Mouse (Mus musculus) liver, adult (tissue): ENCODE results near the gene Crybb3.

Experiments used
- GATA4 ChIP-seq: IDR thresholded peaks from 2 replicates; pipeline ENCODE4 v1.6.1; 2014; ENCODE audit warnings: mild to moderate bottlenecking, low read length; ENCODE audit not compliant: insufficient replicate concordance

The Crybb3 gene

DNA sequence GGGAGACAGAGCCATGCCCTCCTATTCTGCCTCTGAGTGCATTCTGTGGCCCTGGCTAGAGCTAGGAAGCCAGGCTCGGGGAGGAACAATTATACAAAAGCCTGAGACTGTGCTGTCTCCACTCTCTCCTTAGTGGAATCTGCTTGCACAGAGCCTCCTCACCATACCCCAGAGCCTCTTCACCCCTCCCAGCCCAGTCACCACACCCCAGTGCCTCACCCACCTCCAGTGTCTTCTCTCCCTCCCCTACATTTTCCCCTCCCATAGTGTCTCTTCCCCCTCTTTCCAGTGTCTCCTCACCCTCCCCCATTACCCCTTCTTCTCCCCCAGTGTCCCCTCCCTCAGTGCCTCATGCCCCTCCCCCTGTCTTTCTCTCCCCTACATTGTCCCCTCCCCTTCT is 29.5 kb upstream of the Crybb3 start:
- TF ChIP-seq GATA4, result no peak

DNA sequence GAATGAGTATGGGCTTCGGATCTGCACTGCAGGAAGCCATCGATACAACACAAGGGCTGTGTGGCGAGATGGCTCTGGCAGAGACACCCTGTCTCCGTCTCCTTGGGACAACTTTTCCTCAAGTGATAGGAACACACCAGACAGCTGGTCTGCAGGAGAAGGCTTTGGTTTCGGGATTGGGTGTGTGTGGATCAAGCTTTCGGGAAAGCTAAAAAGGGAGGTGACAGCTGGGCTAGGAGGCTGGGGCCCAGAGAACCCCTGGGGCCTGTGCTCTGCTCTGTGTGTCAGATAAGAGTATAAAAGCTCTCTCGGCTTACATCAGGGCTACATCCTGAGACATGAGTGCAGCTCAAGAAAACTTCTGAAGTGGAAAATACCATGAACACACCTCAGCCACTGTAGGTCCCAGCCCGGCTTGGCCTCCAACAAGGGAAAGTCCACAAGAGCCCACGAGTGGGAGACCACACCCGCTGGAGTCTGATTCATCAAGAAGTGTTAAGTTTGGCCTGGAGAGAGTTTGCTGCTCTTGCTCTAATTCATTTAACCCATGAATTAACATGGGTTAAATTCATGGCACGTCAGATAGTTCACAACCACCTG is 26.9 kb upstream of the Crybb3 start:
- TF ChIP-seq GATA4, result no peak

DNA sequence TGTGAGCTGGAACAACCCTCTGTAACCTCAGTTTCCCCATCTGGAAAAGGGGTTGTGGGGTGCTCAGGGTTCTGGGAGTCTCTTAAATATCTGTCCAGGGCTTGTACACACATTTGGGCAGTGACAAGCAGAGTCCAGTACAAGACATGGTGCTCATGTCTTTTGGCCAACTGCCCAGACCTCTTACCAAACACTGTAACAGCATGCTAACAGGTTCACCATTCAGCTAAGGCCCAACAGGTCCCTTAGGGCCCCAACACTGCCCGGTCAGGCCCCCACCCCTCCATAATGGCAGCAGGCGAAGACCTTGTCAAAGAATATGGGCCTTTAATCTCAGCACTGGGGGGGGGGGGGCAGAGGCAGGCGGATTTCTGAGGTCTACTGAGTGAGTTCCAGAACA is 26.3 kb upstream of the Crybb3 start:
- TF ChIP-seq GATA4, result no peak

DNA sequence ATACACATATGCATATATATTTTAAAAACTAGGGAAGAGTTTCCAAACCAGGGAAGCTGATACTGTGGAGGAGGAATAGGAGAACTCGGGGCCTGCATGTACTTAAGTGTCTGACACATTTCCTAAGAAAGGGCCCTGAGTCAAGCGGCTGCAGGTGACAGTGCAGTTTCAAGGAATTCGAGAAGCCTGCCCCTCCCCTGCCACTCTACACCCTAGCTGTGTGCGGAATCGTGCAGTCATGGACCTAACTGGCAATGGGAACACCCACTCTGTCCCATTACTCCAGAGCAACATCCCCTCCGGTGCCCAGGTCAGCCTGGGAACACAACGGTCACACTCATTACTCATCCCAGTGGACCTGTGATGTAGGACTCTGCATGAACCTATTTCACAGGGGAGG is 25.2 kb upstream of the Crybb3 start:
- no peak for TF ChIP-seq GATA4

DNA sequence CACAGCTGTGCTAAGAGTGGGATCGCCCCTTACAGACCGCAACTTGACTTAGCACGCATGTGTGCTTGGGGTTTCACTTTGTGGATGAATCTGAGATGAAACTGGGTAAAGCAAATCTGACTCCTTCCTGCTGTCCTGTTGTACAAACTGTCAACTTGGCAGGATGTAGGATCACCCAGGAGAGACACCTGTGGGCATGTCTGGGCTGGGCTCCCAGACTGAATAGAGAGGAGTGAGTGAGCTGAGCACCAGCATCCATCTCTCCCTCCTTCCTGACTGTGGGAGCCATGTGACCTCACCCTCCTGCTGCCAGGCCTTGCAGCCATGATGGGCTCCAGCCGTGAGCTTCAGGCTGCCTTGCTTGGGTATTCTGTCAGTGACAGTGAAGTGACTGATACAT is 24.1 kb upstream of the Crybb3 start:
- TF ChIP-seq GATA4, result no peak

DNA sequence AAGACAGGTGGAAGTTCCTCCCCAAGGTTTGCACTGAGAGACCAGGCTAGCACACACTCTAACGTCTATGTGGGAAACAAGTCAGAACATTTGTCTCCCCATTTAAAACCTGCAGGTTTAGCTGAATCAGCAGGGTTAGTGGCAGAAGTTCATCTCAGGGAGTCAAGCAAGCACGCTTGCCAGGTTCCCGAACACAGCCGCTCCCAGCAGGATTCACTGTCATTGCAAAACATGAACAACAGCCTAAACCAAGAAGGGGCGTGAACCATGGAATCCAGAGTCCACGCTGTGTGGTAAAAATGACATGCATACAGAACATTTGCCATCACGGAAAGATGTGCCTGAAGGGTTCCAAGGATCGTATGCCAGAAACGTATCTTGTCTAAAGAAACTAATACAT is 23.7 kb upstream of the Crybb3 start:
- no peak for TF ChIP-seq GATA4

DNA sequence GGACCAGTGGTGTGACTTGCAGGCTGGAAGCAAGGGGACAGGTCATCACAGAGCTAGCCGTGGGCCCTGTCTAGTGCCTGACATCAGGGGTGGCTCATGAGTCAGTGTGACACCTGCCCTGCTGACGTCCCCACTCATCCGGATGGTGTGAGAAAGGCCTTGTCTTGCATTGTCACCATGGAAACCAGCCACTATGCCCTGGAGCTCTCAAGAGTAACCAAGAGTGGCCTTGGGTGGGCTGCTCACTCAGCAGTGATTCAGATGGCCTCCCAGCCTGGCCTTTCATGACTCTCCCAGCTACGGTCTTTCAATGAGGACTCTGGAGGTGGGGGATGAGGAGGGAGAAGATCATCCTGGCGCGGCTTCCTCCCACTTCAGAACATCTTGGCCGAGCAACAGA is 21.1 kb upstream of the Crybb3 start:
- no peak for TF ChIP-seq GATA4

DNA sequence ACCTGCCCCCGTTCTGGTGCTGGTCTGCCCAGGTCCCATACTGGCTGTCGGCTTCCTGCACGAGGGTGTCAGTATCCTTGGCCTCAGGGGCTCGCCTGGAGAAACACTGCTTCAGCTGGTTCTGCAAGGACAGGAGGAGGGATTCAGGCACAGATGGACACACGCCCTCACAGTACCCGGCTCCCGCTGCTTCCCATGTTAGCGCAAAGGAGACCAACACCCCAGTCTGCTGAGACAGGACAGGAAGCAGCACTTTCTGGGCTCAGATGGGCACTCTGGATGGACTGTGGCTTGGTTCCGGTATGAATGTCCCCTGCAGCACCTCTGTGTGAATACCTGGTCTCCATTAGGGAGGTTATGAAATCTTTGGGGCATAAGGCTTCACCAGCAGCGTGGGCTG is 20.1 kb upstream of the Crybb3 start:
- no peak for TF ChIP-seq GATA4

DNA sequence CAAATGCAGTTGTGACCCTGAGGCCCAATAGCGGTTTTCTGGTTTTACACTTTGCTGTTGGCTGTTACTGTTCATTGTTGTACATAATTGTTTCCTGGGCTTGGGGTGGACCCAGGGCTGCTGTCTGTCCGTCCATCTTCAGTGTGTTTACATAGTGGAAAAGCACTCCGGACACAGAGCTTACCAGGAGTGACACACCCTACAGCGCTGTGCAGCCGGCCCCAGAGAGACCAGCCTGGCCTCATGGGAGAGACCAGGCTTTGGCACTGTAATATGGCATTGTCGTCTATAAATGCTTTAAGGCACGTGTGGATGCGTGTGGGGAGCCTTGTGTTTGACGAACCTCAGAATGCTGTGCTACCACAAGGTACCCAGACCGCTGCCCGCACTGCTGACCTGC is 19.0 kb upstream of the Crybb3 start:
- no peak for TF ChIP-seq GATA4

DNA sequence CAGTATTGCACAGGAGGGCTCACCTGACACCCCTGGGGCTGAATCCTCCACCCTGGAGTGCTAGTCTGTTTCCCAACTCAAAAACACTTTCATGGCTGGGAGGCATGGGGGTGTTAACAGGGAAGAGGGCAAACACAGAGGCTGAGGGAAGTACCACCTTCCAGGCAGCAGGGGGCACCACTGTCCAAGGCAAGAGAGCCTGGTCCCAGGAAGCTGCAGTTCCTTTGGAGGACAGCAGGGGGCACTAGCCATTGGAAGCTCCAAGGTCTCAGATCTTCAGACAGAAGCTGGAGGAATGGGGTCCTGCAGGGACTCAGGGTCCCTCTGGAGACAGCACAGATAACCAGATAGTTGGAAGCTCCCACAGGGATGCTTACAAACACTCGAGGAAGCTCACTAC is 18.2 kb upstream of the Crybb3 start:
- no peak for TF ChIP-seq GATA4

DNA sequence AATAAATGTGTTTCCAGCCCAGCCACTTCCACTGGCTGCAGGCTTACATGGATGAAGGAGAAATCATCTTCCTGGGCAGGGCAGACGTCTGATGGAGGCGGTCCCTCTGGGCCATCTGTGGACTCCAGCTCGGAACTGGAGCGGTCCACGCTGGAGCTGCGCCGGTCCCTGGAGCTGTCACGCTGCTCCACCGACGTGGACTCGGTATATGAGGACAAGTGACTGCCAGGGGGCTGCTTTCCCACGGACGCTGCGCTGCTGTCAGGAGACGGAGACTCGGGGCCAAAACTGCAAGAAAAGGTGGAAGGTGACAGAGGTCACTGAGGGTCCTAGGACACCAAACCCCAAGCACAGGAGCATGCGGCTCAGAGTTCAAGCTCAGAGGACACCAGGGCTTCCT is 16.2 kb upstream of the Crybb3 start:
- no peak for TF ChIP-seq GATA4

DNA sequence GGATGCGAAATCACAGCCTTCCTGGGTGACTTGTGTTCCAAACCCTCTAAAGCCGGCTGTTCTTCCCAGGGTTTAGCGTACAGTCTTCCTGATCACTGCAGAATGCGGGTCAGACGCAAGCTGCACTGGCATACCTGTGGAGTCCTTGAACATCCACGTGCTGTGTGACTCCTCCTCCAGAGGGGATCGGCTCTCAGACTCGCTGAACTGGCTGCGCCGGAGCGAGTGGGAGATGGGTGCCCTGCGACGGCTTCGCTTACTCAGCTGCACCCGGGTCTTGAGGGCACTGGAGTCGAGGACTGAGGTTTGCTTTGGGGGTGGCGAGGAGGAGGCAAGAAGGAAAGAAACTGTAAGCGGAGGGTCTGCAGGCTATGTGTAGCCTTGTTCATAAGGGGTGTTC is 14.1 kb upstream of the Crybb3 start:
- TF ChIP-seq GATA4, result no peak

DNA sequence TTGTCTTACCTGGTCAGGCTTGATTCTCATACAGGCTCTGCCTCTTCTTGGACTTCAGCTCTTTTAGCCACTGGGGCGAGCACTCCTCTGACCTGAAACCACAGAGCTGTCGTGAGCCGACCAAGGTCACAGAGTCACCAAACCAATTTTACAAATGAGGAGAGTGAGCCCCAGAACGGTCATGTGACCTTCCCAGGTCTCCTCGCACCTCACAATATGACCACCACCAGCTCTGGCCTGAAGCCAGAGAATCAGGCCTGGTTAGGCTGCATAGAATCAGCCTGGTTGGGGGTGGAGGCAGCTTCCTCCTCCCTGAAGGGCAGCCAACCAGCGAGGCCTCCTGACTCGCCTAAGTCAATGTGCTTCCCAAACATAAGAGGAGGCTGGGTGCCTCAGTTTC is 11.0 kb upstream of the Crybb3 start:
- no peak for TF ChIP-seq GATA4

DNA sequence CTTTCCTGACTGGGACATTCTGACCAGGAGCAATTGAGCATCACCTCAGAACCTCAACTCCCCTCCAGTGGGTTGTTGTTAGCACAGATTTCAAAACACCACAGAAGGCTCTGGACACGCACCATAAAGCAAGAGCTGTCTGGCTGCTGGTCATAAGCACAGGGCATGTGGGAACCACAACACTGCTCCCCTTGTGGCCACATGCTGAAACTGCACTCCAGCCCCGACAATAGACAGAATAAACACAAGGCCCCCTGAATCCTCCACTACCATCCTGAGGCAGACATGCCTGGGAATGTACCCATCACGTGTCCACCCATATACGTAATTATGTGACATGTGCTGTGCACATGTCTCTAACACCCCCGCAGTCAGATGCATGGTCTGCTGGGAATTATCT is 9.8 kb upstream of the Crybb3 start:
- TF ChIP-seq GATA4, result no peak

DNA sequence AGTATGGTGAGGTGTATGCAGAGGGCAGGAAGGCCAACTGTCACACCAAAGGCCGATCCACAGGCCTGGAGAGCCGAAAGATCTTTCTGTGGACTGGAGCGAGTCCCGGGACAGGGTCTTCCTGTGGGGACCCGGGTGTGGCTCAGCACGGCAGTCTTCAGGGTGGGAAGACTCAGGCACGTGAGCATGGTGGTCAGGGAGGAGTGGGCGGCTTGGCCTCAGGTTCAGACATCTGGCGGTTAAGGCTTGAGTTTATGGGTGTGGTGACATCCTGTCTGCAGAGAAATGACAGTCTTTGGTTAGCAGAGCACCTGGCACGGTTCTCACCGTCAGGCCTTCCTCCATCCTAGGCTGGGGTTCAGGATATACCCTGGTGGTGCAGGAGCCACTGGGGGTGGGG is 9.4 kb upstream of the Crybb3 start:
- TF ChIP-seq GATA4, result no peak

DNA sequence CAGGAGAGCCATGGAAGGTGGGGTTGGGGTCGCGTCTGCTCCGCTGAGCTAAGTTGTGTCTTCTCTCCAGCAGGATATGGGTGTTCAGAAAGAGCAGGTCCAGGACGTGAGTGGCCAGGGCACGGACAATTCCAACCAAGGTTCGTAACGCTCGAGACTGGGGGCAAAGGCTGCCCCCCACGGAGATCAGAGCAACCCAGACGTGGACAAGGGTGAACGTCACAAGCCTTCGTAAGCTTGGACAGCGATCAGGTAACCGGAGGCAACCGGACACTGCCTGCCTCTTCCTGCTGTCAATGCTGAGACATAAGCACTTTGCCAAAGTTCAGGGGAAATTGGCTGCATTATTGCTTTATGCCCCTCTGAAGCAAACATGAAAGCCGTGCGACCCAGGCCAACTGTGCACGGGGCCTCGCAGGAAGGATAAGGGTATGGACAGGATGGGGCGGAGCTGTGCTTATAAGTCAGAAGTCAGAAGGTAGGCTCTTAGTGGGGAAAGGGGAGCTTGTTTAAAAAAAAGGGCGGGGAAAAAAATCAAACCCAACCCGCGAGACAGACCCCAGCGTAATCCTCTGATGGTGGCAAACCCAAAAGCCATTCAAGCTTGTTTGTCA is 8.8 kb upstream of the Crybb3 start:
- no peak for TF ChIP-seq GATA4

DNA sequence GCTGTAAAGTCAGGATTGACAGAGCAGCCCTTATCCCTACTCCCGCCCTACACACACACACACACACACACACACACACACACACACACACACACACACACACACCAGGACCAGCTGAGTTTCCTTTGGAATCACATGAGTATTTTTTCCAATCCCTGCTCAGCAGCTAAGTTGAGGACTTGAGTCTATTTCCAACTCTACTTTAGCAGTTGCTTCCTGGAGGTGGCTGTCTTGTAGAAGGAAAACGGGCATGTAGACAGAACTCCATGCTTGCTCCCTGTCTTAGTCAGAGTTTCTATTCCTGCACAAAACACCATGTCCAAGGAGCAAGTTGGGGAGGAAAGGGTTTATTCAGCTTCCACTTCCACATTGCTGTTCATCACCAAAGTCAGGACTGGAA is 6.1 kb upstream of the Crybb3 start:
- TF ChIP-seq GATA4, result no peak
